Mouse (Mus musculus) small intestine, adult 2 months (tissue): ENCODE measurements around the gene Echdc1.

Source experiments
- CTCF ChIP-seq: fragments of 200-500 bp; IDR thresholded peaks from 2 replicates; pipeline ENCODE4 v1.5.1; 2012; ENCODE audit warnings: low read depth, mild to moderate bottlenecking, control low read depth, inconsistent platforms, low read length, moderate library complexity, mixed read lengths; ENCODE audit not compliant: insufficient replicate concordance, insufficient read length; ENCODE audit errors: extremely low read depth
- POLR2A ChIP-seq: fragments of 200-500 bp; IDR thresholded peaks from 2 replicates; pipeline ENCODE4 v1.6.1; 2012; ENCODE audit warnings: low read depth, mild to moderate bottlenecking, control low read depth, inconsistent platforms, low read length, moderate library complexity

- no peak for TF ChIP-seq CTCF
- TF ChIP-seq POLR2A = no peak
Observed at GRCm38 (mm10) chr10:29302230-29302629, 10.7 kb upstream of the Echdc1 start.
